Mouse (Mus musculus) liver, adult 2 months (tissue): ENCODE measurements at regions not wholly inside any gene's neighbourhood (a gene's known extent, or its start where the extent isn't known, plus 50 kb on each side); places are given as distances from the start of the nearest gene placed in this dataset.

ENCODE experiments used
- DNase-seq: peaks from one replicate; pipeline ENCODE4 v3.0.0-alpha.2; 2011; ENCODE audit warnings: low read depth, low spot score; ENCODE audit errors: extremely low read depth
- H3K27ac ChIP-seq: fragments of 200-500 bp; replicated peaks from 2 replicates; pipeline ENCODE4 v1.5.1; 2012; ENCODE audit warnings: low read depth, mild to moderate bottlenecking, control low read depth, inconsistent platforms, low read length; ENCODE audit not compliant: insufficient read depth
- H3K27me3 ChIP-seq: fragments of 200-500 bp; 2 replicates; pipeline ENCODE4 v1.6.1; 2012; ENCODE audit warnings: mild to moderate bottlenecking, moderate library complexity, low read length, inconsistent platforms; ENCODE audit not compliant: control insufficient read depth, insufficient read depth
- H3K36me3 ChIP-seq: fragments of 200-500 bp; 2 replicates; pipeline ENCODE4 v1.6.1; 2012; ENCODE audit warnings: low read length, inconsistent platforms; ENCODE audit not compliant: control insufficient read depth, insufficient read depth
- H3K4me1 ChIP-seq: fragments of 200-500 bp; 2 replicates; pipeline ENCODE4 v1.6.1; 2011; ENCODE audit warnings: low read length; ENCODE audit not compliant: control insufficient read depth, insufficient read depth
- H3K4me3 ChIP-seq: fragments of 200-500 bp; 2 replicates; pipeline ENCODE4 v1.5.1; 2011; ENCODE audit warnings: low read depth, mild to moderate bottlenecking, control low read depth, low read length, moderate library complexity; ENCODE audit not compliant: insufficient read depth
- H3K79me2 ChIP-seq: fragments of 200-500 bp; 2 replicates; pipeline ENCODE4 v1.6.1; 2012; ENCODE audit warnings: inconsistent platforms, mild to moderate bottlenecking, low read length, moderate library complexity; ENCODE audit not compliant: control insufficient read depth, insufficient read depth
- H3K9ac ChIP-seq: fragments of 200-500 bp; 2 replicates; pipeline ENCODE4 v1.6.1; 2012; ENCODE audit warnings: low read depth, mild to moderate bottlenecking, control low read depth, inconsistent platforms, low read length
- CTCF ChIP-seq: fragments of 200-500 bp; IDR thresholded peaks from 2 replicates; pipeline ENCODE4 v1.5.1; 2011; ENCODE audit warnings: low read depth, low read length, control low read depth
- POLR2A ChIP-seq: fragments of 200-500 bp; IDR thresholded peaks from 2 replicates; pipeline ENCODE4 v1.6.1; 2011; ENCODE audit warnings: low read length, control low read depth; ENCODE audit not compliant: insufficient read depth; ENCODE audit errors: extremely low read depth
- WGBS: fragments of 180-500 bp; shearing (Covaris S2); methylation state at CpG from one replicate; pipeline ENCODE4 v1.1.7; 2018; 5-methylcytosine and 5-hydroxymethylcytosine counted together

DNA sequence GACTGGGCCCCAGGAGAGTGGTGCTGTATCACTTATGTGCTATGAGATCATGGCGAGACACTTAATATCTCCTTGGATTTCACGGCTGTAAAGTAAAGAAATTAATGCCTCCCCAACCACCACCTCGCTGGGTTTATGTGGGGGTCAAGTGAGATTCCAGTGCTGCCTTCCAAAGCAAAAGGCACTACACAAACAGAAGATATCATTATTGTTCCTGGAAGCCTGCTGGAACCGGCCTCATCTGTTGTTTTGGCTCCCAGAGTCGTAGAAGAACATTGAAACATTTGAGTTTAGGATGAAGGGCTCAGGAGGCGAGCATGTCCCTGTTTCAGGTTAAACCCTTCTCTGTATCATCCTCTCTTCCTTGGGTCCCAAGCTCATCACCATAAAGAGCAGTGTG lies 116.6 kb downstream of the Gpbp1 start:
- Histone ChIP-seq H3K27ac (no peak overlapping the region), H3K9ac (no peak overlapping the region), H3K79me2 (no peaks in the 10 kb centered on the region), H3K27me3 (no peaks in the 10 kb centered on the region), H3K4me3 (no peak overlapping the region), H3K4me1 (no peaks in the 10 kb centered on the region), H3K36me3 (no peaks in the 10 kb centered on the region)
- no peak for TF ChIP-seq POLR2A
- TF ChIP-seq CTCF = no peak
- no peak for DNase-seq
- 81% methylated on average over 6 of the region's 6 CpGs for WGBS

GRCm38 (mm10) chr13:111373801-111374200 lies 116.1 kb downstream of the Gpbp1 start:
- Histone ChIP-seq H3K4me1 (no peaks in the 10 kb centered on the region), H3K9ac (no peak overlapping the region), H3K36me3 (no peaks in the 10 kb centered on the region), H3K79me2 (no peaks in the 10 kb centered on the region), H3K27me3 (no peaks in the 10 kb centered on the region), H3K27ac (no peak overlapping the region), H3K4me3 (no peak overlapping the region)
- WGBS = 83% methylated on average over 1 of the region's 1 CpGs
- TF ChIP-seq POLR2A (no peak), CTCF (no peak)
- no peak for DNase-seq
